Mouse (Mus musculus) cerebellum, postnatal 4 days (tissue): ENCODE data around the gene Cyp24a1.
A peak's percentile ranks its signal among the peaks of the same experiment; 100 is the strongest.

Experiments used
- DNase-seq, 2 experiments: peaks; one replicate each; pipeline ENCODE4 v3.0.0; 2022; ENCODE audit warnings: low spot score in 2 of 2, mixed read lengths in 1 of 2

Cyp24a1 gene

DNA sequence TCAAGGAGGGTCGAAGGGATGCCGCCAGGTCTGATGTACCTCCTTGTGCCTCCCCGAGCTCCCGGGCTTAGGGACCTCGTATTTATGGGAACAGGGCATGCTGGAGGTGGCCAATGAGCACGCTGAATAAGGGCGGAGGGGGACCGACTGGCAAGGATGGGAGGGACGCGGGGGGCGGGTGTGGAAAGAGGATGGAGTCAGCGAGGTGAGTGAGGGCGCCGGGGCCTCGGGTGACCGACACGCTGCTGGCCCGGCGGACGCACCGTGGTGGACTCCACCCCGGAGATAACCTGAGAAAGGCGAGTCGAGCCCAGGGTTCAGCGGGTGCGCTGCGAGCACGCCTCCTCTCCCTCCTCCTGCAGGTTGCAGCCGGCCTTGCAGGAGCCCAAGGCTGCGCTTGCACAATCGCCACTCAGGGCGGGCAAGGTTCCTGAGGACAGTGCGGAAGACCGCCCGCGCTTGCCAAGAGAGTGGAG, at the start of gene Cyp24a1:
Cyp24a1 (minus strand) TSS at position 55 of the 476 bp plus-strand sequence.
- DNase-seq: no peak

DNA sequence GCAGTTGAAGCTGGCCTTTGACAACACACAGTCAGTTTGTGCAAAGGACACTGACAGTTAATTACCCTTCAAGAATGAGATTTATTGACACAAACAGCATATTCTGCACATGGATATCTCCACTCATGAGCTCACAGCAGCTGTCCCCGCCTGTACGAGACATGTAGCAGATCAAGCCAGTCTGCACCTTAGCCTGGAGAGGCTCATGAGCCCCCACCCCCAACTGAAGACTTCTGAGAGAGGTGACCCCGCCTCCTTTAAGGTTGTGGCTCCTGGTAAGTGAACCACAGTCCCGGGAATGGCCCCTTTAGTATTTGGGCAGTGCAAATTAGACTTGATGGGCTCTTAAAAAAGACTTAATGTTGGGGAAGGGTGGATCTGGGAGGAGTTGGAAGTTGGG, 48.8 kb upstream of the Cyp24a1 start:
- no peak for DNase-seq

DNA sequence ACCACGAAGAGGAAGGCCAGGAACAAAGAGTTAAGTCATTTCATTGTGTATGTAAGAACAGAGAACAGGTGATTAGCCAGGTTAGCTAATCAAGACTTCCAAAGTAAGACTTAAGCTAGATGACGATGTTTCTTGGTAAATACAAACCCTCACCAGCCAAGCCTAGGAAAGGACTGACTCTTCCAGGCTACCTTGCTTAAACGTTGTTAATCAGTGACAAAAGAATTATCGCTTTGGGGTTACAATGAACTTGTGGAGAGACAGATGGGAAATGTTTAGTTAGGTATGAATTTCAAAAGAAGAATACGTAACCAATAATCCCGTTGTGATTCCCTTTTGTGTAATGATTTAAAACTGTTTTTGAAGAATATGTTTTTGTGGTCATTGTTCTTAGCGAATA, 48.0 kb upstream of the Cyp24a1 start:
- no peak for DNase-seq

DNA sequence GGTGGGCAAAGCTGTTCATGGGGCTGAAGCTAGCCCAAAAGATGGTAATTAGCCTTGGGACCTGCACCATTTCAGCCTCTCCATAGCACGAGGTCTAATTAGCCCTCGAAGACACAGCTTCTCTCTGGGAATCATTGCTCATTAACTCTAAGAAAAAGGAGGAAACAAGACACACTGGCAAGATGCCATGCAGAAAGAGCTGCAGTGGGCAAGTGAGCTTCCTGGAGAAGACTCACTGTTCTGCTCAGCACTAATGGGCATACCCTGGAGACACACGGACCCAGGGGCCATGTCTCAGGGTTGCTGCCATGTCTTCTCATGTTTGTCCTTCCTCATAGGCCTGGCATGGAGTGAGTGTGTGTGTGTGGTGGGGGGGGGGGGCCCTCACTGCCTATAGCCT, 47.2 kb upstream of the Cyp24a1 start:
- DNase-seq: no peak

DNA sequence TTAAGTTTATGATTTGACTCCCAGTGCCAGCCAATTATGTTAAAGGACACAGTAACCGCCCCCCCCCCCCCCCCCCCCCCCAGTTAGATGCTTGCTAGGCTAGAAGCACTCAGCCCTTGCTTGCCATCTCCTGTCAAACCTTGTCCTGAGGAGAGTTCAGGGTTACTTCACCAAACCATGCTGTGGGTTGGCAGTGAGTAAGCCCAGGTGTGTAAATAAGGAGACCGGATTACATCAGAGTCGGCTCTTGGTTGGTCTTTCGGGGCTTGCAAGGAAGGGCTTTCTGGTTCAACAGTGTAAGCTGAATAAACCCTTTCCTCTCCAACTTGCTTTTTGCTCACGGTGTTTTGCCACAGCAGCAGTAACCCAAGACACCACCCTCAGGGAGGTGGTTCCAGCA, 46.7 kb upstream of the Cyp24a1 start:
- no peak for DNase-seq

DNA sequence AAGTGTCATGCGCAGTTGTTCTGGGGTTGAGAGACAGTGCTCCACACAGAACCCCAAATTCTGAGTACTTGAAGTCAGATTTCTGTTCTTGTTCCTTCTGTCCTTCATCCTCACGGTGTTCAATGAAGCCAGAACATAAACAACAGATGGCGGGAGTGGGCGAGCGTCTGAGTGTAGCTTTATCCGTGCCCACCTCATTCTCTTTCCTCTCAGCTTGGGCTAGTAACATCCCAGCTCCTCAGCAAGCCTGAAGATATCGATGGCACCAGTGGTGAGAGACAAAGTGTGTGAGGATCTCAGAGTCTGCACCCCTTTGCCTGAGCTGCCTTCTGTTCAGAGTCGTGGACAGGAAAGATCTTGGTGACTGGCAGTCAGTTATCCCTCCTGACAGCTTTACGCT, 42.3 kb upstream of the Cyp24a1 start:
- no peak for DNase-seq

DNA sequence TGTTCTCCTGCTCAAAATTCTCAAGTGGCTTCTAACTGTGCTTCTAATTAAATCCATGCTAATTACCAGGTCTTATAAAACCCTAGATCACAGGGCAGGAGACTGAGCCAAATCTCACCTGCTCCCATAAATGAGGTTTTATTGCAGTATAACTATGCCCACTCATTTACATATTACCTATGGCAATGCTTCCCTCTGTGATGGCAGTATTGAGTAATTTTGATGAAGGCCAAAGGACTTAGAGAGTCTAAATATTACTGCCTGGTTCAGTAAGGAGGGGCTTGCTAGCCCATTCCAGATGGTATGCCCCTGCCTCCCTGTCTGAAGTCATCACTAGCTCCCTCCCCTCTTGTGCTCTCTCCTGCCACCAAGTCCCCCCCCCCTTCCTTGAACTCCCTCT, 38.9 kb upstream of the Cyp24a1 start:
- no peak for DNase-seq

DNA sequence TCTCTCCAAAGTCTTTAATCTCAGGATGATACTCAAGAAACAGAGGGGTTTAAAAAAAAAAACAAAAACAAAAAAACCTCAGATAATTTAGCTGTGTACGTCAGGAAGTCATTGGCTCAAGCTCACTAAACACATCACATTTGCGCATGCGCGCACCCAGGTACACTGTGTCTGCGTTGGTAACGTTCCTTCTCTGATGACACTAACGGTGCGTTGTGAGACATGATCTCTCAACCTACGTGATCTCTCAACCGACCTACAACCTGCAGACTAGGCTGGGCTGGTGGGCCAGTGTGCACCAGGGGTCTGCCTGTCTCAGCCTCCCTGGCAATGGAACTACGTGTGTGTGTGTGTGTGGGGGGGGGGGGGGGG, 37.8 kb upstream of the Cyp24a1 start:
- DNase-seq: no peak

DNA sequence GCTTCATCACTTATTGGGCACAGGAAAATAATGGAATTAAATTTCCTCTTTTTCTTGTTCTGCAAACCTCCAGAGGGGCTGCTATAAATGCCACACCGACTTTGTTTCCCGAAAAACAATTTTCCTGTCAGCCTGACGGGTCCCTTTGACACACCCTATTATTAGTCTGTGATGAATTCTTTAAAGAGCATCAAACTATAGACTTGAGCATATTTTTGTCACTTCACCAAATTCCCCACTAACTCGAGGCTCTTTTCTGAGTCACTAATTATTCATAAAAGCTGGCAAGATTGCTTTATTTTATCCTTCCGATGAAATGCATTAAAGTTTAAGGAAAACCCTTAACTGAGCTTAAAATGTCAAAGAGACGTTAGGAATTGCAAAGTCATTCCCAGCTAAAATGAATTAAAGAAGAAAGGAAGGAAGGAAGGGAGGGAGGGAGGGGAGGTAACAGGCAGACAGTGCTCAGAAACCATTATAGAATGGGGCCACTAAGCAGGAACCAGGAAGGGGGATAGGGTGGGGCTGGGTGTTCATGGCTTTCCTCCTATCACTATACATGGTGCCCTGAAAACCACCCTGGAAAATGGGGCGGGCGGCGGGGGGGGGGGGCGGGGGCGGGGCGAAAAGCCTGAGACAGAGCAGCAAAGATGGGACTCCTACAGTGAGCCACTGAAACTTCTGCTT, 37.3 kb upstream of the Cyp24a1 start:
- DNase-seq: no peak

DNA sequence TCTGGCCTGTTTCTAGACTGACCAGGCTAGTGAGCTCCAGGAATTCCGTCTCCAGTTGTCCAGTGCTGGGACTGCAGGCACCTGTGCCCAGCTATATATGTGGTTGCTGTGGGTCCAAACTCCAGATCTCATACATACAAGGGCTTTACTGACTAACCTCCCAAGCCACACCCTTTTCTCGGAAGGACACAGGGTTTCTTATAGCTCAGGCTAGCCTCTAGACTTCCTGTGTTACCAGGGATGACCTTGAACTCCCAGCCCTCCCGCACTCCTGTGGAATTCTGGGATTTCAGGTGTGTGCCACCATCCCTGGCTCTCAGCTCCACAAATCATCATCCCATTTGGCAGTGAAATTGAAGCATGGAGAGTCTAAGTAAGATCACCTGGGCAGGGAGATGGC, 33.3 kb upstream of the Cyp24a1 start:
- no peak for DNase-seq

DNA sequence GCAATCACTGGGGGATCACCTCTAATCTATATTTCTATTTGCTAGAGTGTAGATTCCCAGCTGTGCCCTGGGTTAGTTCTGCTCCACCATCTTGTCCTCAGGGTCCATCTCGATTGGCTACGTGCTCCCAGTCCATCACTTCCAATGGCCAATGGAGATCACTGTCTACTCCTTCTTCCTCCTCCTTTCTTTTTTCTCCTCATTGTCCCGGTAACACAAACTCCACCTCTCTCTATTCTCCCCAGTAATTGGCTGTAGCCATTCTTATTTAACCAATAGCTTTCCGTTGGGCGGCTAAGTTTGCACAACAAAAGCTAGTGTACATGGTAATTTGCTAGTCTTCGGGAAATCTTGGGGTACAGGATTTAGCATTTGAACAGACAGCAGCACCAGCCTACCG, 32.8 kb upstream of the Cyp24a1 start:
- no peak for DNase-seq

DNA sequence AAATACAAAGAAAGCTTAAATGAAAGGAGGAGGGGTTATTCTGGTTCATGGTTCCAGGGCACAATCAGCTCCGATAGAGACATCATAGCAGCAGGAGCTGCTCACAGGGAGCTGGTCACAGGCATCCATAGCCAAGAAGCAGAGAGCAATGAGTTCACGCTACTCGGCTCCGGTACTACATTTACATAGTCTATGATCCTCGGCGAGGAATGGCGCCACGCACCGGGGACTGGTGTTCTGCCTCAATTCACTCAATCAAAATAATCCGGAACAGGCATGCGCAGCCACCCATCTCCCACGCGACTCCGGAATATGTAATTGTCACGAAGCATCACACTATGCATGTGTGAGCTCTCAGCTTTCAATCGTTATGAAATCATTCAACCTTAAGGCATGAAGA, 31.1 kb upstream of the Cyp24a1 start:
- no peak for DNase-seq

DNA sequence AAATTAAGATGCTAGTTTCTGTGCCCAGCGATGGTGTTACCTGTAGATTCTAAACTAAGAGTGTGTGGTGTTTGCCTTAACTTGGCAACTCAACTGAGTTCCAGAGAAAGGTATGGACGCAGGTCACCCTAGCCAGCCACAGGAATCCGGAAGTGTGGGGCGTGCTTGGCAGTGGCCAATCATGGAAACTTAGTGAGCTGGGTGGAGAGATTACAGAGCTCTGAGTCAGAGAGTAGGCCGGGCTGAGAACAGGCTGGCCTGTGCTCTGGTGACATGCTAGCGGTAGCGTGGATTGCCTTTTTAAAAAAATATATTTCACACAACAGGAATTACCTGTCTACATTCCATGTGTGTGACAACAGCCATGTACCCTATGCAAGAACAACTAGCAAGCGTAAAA, 29.6 kb upstream of the Cyp24a1 start:
- DNase-seq: no peak

DNA sequence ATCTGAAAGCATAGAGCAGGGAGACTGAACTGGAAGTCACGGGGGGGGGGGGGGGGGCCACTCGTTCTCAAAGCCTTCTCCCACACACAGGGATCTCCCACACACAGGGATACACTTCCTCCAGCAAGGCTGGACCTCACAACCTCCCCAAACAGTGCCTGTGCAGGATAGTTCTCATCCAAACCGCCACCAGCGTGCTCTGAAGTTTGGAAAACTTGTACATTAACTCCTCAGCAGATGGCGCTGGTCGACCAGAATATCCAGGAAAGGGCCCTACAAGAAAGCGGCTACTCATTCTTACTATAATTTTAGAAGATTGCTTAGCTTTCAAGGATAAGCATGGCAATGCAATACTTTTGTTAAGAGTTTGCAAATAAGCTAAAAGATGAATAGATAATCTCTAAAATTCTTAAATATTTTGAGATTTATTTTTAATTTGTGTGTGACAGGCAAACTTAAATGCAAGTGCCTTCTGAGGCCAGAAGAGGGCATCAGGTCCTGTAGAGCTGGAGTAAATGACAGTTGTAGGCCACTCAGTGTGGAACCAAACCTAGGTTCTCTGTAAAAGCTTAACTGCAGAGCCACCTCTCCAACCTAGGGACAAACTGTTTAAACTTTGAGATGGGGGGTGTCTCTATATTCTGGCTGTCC, 23.5 kb upstream of the Cyp24a1 start:
- peak in 1 of 2 experiments; percentile 52 for DNase-seq

DNA sequence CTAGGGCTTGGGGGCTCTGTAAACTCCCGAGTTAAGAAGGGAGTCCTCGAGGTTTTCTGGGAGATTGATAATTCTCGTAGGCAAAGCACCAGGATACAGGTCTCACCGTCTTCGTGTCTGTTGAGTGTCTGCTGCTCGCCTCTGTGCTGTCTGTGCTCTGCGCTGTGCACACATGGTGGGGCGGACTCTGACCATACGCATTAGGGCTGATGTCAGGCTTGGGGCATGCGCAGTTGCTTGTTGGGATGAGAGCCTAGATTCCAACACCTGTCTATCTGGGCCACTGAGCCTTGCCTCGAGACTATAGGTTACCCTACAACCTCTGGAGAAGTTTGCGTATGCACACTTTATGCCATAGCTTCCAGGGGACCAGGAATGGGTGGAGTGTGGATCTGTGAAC, 16.8 kb upstream of the Cyp24a1 start:
- DNase-seq: no peak

DNA sequence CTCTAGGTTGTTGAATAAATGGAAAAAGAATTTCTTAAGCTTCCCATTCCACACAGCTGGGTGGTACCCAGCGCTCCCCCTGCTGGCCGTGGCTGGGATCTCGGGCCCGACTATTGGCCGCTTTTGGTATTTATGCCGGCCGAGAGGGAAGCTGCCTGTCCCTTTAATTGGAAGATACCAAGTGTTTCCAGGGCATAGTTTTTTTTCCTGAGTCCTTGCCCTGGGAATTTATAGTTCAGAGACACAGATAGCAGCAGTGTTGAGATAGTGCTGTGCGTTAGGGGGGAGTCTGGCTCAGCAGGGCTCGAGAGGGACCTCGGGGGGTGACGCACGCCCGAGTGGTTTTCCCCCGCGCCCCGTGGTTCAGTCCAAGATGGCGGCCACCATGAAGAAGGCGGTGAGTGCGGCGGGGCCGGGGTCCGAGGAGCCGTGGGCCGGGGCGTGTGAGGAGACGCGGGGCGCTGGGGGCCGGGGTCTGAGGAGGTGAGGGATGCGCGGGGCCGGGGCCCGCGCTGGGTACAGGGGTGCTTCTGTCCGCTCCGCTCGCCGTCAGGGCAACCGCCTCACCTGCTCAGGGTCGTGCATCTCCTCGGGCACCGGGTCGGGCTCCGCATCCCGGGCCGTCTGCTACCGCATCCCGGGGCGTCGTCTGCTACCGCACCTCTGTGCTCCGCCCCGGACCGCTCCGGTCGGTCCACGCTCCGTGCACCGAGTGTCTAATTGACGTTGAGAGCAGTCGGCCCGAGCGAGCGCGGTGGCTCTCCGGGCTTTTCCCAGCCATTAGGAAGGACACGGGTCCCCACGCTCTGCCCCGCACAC, 14.3 kb upstream of the Cyp24a1 start:
- DNase-seq: peak; percentile 90 to 96

DNA sequence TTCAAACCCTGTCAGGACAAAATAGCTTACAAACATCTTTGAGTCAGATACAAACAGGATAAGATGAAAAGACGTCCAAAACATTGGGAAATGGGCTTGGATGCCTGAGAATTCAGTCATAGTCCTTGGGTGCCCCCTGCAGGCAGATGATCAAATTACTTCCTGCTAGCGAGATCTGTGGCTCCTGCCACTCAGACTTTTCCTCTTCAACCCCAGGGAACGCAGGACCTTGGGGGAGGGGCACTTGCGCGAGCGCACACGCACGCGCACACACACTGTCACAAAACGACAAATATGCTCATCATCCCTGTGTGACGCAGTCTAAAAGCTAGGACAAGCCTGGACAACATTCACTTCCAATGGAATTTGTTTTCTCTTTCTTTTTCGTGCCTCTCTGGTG, 11.9 kb upstream of the Cyp24a1 start:
- DNase-seq: peak; percentile 89 to 95

DNA sequence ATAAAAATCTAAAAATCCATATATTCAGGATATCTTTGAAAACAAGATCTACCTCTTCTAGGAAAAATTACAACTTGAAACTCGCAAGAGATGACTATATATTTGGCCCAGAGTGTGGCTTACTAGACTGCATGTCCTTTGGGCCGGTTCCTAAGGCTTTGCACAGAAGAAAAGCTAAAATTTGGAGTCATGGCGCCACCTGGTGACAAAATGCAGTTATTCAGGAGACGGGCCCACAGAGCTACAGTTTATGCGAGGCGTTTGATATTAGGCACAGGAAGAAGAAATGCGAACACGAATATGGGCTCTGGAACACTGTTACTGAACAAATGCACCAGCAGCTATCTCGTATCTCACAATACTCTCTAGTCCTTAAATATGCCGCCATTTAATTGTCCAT, 10.8 kb upstream of the Cyp24a1 start:
- peak; percentile 77 to 88 for DNase-seq

DNA sequence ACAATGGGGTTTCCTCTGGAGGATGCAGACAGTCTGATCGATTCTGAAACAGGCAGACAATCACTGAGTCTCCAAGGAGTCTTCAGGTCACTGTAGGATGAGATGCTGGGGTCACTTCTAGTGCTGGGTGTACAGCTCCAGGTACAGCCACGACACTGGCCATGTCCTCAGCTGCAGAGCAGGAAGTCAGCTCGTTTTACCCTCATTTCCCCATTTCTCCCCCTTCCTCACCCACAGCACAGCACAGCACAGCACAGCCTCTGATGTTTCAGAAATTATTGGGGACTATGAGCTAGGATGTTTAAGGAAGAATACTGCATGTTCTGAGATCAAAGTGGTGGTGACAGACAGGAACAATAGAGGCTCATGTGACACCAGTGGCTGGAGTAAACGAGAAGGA, 7.0 kb upstream of the Cyp24a1 start:
- DNase-seq: no peak

DNA sequence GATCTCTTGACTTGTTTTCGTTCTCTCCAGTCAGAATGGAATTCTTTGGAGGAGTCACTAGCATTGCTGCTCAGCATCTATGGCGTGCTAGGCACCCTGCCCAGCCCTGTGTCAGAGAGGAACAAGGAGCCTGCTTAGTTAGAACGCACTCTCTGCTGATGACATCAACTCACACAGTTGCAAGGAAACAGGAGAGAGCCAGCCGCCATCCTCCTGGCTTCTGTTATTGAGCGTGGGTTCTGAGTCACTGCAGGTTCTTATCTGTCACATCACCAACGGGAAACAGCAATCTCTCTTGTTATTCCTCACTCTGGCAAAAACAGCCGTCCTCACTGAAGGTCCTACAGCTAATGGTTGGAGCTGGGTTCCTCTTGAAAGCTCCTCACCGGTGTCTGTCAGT, 6.4 kb upstream of the Cyp24a1 start:
- DNase-seq: no peak

DNA sequence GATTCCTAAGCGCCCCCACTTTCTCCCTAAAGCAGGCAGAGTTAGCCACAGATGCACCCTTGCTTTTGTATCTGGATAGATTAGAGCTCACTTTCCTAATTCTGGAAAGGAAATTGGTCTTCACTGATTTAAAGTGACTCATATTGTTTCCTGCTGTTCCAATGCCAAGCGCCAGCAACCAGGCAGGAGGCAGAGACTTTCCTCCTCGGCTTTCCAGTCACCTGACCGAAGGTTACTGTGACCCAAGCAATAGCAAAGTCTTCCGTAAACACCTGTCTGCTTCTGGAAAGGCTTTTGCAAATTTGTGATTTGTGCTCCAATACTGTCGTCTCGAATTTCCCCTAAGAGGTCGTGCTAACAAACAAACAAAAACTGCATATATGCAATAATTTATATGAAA, 1.1 kb upstream of the Cyp24a1 start:
- DNase-seq: no peak

DNA sequence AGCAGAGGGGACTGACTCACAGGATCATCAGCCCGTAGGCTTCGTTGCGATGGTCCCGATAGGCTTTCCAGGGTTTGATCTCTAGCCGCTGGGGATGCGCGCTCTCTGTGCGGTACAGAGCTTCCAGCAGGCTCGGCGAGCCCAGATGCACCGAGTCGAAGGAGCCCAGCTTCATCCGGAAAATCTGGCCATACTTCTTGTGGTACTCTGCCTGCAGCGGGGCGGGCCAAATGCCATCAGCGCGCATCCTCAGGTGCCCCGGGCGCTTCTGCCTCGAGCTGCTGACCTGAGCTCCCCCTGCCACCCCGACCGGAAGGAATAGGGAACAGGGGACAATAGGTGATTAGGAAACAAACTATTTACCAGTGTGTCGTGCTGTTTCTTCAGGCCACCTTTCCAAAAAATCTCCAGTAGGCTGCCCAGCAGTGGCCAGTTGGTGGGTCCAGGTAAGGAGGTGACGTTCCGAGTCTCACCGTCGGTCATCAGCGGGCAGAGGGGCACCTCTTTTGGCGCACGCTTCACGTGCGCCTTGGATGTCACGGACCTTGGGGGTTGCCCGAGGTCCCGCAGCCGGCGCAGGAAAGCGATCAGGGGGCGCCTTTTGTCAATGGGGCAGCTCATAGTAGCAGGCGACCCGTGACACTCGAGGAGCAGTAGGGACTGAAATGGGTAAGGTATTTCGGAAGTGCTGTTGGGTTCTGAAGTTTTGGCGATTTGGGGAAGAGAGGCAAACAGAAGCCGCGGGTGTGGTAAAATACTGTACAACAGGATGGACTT, 603 bp downstream of the Cyp24a1 start, which contains the start of gene Pfdn4:
Pfdn4 (plus strand) TSS at position 275 of the 777 bp plus-strand sequence.
- no peak for DNase-seq
